Mouse (Mus musculus): ENCODE results near the gene Psmb6. TPM values are rescaled to one million over a fixed set of nuclear protein-coding genes. Genes with fewer than 3 reads are reported as not detected.

Psmb6 gene
- polyA plus RNA-seq, 2 experiments: 155 to 345 TPM

GRCm38 (mm10) chr11:70506962-70507515 lies 18.1 kb upstream of the Psmb6 start:
- H3K36me3 ChIP-seq (replicated peaks; ENCODE audit: control insufficient read depth, insufficient read depth, low read depth): no peaks in the 10 kb centered on the region
- H3K9ac ChIP-seq (replicated peaks): no peak overlapping the region
- TF ChIP-seq CTCF (IDR thresholded peaks at IDR 0.05; ENCODE audit: low read depth): no peak
- no peak for TF ChIP-seq EP300 (IDR thresholded peaks at IDR 0.05; ENCODE audit: low read depth)
- no peak overlapping the region for H3K4me2 ChIP-seq (ENCODE audit: low read depth)
- H3K27me3 ChIP-seq (ENCODE audit: control insufficient read depth, insufficient read depth, low read length): peaks cover 3% of the 10 kb centered on the region; the same call in 1 of the 2 replicates
- H3K4me1 ChIP-seq (replicated peaks; ENCODE audit: control insufficient read depth in 2 of 2, insufficient read depth in 2 of 2, low read length in 1 of 2): peaks cover 4 to 10% of the 10 kb centered on the region in 2 experiments
- no peak overlapping the region for H3K27ac ChIP-seq
- no peak for ATAC-seq (ENCODE audit: insufficient read depth)
- H3K4me3 ChIP-seq (ENCODE audit: insufficient read depth in 1 of 2, low read depth in 2 of 2, low read length in 2 of 2): no peak overlapping the region
- DNase-seq (ENCODE audit: low read depth in 3 of 3, low spot score in 3 of 3): no peak
- H3K9me3 ChIP-seq (ENCODE audit: control insufficient read depth, low read length): no peaks in the 10 kb centered on the region
- WGBS (ENCODE audit: insufficient replicate concordance): 53% methylated on average over 7 of the region's 7 CpGs

DNA sequence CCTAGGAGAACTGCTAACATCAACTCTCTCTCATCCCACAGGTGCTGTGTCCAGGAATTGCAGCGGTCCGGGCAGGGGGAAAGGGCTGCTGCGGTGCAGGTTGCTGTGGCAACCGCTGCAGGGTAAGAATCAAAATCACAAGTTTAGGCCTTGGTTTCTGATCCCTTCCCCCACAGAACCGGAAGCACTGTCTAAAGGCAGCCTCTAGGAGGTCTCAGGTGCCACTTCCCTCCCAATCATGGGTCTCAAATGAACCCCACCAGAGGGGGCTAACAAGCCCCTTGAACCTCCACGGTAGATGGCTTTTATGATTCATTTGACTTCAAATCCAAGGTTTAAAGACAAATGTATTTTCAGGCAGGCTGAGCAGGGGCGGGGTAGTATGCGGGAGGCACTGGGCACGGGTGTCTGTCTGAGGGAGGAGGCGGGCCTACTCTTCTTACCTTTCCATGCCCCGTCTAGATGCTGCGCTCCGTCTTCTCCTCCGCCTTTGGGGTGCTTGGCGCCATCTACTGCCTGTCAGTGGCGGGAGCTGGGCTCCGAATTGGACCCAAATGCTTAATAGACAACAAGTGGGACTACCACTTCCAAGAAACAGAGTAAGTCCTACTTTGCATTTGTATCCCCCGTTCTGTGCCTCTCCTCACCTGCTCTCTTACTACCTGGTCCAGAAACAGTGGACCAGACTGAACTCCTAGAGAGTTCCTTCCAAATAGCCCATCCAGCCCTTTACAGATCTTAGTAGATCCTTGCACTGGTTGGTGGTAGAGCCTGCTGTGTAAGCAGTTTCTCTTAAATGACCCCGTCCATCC lies 15.2 kb upstream of the Psmb6 start:
- 10% methylated on average over 19 of the region's 19 CpGs for WGBS (ENCODE audit: insufficient replicate concordance)
- TF ChIP-seq EP300 (IDR thresholded peaks at IDR 0.05; ENCODE audit: low read depth) (no peak), CTCF (IDR thresholded peaks at IDR 0.05; ENCODE audit: low read depth) (peak; percentile 69)
- no peak overlapping the region for H3K27ac ChIP-seq
- no peak for ATAC-seq (ENCODE audit: insufficient read depth)
- no peak overlapping the region for H3K4me3 ChIP-seq (ENCODE audit: insufficient read depth in 1 of 2, low read depth in 2 of 2, low read length in 2 of 2)
- peaks cover 3% of the 10 kb centered on the region; the same call in 1 of the 2 replicates for H3K27me3 ChIP-seq (ENCODE audit: control insufficient read depth, insufficient read depth, low read length)
- DNase-seq (ENCODE audit: low read depth in 3 of 3, low spot score in 3 of 3): no peak
- no peak overlapping the region for H3K4me2 ChIP-seq (ENCODE audit: low read depth)
- H3K4me1 ChIP-seq (replicated peaks; ENCODE audit: control insufficient read depth in 2 of 2, insufficient read depth in 2 of 2, low read length in 1 of 2): peaks cover 4 to 7% of the 10 kb centered on the region in 2 experiments
- H3K9ac ChIP-seq (replicated peaks): no peak overlapping the region
- no peaks in the 10 kb centered on the region for H3K9me3 ChIP-seq (ENCODE audit: control insufficient read depth, low read length)
- H3K36me3 ChIP-seq (replicated peaks; ENCODE audit: control insufficient read depth, insufficient read depth, low read depth): no peaks in the 10 kb centered on the region

DNA sequence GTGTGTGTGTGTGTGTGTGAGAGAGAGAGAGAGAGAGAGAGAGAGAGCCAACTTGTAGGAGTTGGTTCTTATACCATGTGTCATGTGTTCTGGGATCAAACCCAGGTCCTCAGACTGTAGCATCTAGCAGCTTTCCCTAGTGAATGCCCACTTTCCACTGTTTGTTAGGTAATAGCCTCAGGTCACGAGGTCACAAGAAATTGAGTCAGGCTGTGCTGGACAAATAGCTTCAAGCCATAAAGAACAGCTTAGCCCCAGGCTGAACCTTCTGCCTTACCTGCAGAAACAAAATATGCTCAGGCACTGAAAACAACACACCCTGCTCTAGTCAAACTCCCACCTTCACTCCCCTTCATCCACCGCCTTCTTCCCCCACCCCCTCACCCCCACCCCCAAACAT lies 13.9 kb upstream of the Psmb6 start:
- TF ChIP-seq EP300 (IDR thresholded peaks at IDR 0.05; ENCODE audit: low read depth) (no peak), CTCF (IDR thresholded peaks at IDR 0.05; ENCODE audit: low read depth) (no peak)
- no peak for ATAC-seq (ENCODE audit: insufficient read depth)
- Histone ChIP-seq H3K4me2 (ENCODE audit: low read depth) (no peak overlapping the region), H3K9ac (replicated peaks) (no peak overlapping the region), H3K4me1 (replicated peaks; ENCODE audit: control insufficient read depth in 2 of 2, insufficient read depth in 2 of 2, low read length in 1 of 2) (peaks cover 0 to 3% of the 10 kb centered on the region in 2 experiments; a peak in 2 of 4 replicates), H3K9me3 (ENCODE audit: control insufficient read depth, low read length) (no peaks in the 10 kb centered on the region), H3K36me3 (replicated peaks; ENCODE audit: control insufficient read depth, insufficient read depth, low read depth) (no peaks in the 10 kb centered on the region), H3K27ac (no peak overlapping the region), H3K27me3 (ENCODE audit: control insufficient read depth, insufficient read depth, low read length) (peaks cover 3% of the 10 kb centered on the region; the same call in 1 of the 2 replicates), H3K4me3 (ENCODE audit: insufficient read depth in 1 of 2, low read depth in 2 of 2, low read length in 2 of 2) (no peak overlapping the region)
- no peak for DNase-seq (ENCODE audit: low read depth in 3 of 3, low spot score in 3 of 3)
- WGBS (ENCODE audit: insufficient replicate concordance): 42% methylated on average over 2 of the region's 2 CpGs

GRCm38 (mm10) chr11:70511825-70512224 lies 13.3 kb upstream of the Psmb6 start:
- H3K4me3 ChIP-seq (ENCODE audit: insufficient read depth in 1 of 2, low read depth in 2 of 2, low read length in 2 of 2): no peak overlapping the region
- no peak for TF ChIP-seq EP300 (IDR thresholded peaks at IDR 0.05; ENCODE audit: low read depth)
- TF ChIP-seq CTCF (IDR thresholded peaks at IDR 0.05; ENCODE audit: low read depth): no peak
- H3K36me3 ChIP-seq (replicated peaks; ENCODE audit: control insufficient read depth, insufficient read depth, low read depth): no peaks in the 10 kb centered on the region
- no peak overlapping the region for H3K27ac ChIP-seq
- ATAC-seq (ENCODE audit: insufficient read depth) (no peak), DNase-seq (ENCODE audit: low read depth in 3 of 3, low spot score in 3 of 3) (no peak)
- H3K4me1 ChIP-seq (replicated peaks; ENCODE audit: control insufficient read depth in 2 of 2, insufficient read depth in 2 of 2, low read length in 1 of 2): peaks cover 0 to 2% of the 10 kb centered on the region in 2 experiments; a peak in 1 of 4 replicates
- 67% methylated on average over 7 of the region's 7 CpGs for whole genome bisulfite sequencing (ENCODE audit: insufficient replicate concordance)
- H3K27me3 ChIP-seq (ENCODE audit: control insufficient read depth, insufficient read depth, low read length): peaks cover 3% of the 10 kb centered on the region; the same call in 1 of the 2 replicates
- no peak overlapping the region for H3K9ac ChIP-seq (replicated peaks)
- no peaks in the 10 kb centered on the region for H3K9me3 ChIP-seq (ENCODE audit: control insufficient read depth, low read length)
- H3K4me2 ChIP-seq (ENCODE audit: low read depth): no peak overlapping the region

DNA sequence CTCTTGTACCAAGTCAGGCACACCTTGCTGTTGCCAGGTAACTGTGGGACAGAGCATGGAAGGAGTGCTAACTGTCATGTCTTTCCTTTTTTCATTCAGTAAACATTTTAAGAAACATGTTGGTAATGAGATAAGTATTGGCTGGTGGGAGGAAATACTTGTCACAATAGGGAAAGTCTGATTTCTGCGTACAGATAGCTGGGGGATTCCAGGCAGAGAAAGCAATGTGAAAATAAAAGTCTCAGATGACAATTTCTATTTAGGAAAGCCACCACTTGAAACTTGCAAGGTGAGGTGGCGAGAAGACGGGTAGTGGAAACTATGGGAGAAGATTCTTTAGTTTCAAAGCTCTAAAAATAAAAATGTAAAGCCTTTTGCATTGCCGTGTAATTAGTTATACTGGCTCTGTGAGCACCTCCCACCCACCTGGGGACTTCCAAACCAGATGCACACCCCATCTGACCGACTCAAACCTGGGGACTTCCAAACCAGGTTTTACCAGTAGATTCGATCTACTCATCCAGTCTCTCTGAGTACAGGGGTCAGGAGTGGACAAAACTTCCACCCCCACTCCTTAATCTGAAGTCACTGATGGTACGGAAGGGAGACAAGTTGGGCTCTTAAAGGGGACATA lies 12.3 kb upstream of the Psmb6 start:
- no peak for ATAC-seq (ENCODE audit: insufficient read depth)
- Histone ChIP-seq H3K4me3 (ENCODE audit: insufficient read depth in 1 of 2, low read depth in 2 of 2, low read length in 2 of 2) (no peak overlapping the region), H3K36me3 (replicated peaks; ENCODE audit: control insufficient read depth, insufficient read depth, low read depth) (no peaks in the 10 kb centered on the region), H3K4me1 (replicated peaks; ENCODE audit: control insufficient read depth in 2 of 2, insufficient read depth in 2 of 2, low read length in 1 of 2) (peaks cover under 1 to 4% of the 10 kb centered on the region in 2 experiments; a peak in 2 of 4 replicates), H3K9ac (replicated peaks) (no peak overlapping the region), H3K9me3 (ENCODE audit: control insufficient read depth, low read length) (no peaks in the 10 kb centered on the region), H3K27ac (no peak overlapping the region), H3K4me2 (ENCODE audit: low read depth) (no peak overlapping the region), H3K27me3 (ENCODE audit: control insufficient read depth, insufficient read depth, low read length) (peaks cover 3% of the 10 kb centered on the region; the same call in 1 of the 2 replicates)
- 49% methylated on average over 7 of the region's 7 CpGs for WGBS (ENCODE audit: insufficient replicate concordance)
- DNase-seq (ENCODE audit: low read depth in 3 of 3, low spot score in 3 of 3): no peak
- TF ChIP-seq EP300 (IDR thresholded peaks at IDR 0.05; ENCODE audit: low read depth) (no peak), CTCF (IDR thresholded peaks at IDR 0.05; ENCODE audit: low read depth) (no peak)

All from liver, embryonic 14.5 days (tissue).